Mouse (Mus musculus) brain, embryonic 14.5 days (tissue): Measurements from ENCODE around the gene Frmd6.

ENCODE experiments used
- CTCF ChIP-seq: fragments of 200-500 bp; IDR thresholded peaks from 2 replicates; pipeline ENCODE4 v1.5.1; 2012; ENCODE audit warnings: inconsistent platforms, mild to moderate bottlenecking, moderate library complexity, borderline replicate concordance; ENCODE audit not compliant: insufficient read depth, insufficient read length; ENCODE audit errors: extremely low read depth
- POLR2A ChIP-seq: fragments of 200-500 bp; IDR thresholded peaks from 2 replicates; pipeline ENCODE4 v1.6.1; 2012; ENCODE audit warnings: mild to moderate bottlenecking, inconsistent platforms, borderline replicate concordance; ENCODE audit not compliant: poor library complexity, insufficient read depth, insufficient read length, severe bottlenecking; ENCODE audit errors: extremely low read depth

DNA sequence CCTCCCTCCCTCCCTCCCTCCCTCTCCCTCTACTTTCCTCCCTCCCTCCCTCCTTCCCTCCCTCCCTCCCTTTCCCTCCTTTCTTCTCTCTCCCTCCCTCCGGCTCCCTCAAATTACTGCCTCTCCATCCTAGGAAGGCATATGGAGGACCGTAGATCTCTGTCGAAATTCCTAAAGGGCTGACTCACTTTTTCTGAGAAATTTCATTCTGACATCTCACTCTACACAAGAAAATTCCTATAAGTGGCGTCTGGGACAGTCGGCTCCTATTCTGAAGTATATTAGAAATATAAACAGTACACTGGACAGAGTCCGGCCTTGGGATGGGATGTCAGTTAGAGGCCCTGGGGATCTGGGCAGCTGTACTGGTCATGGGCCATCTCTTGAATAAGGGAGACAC lies 59.7 kb downstream of the Frmd6 start:
- TF ChIP-seq CTCF (no peak), POLR2A (no peak)
